Mouse (Mus musculus) right cerebral cortex, adult 2 months (tissue): ENCODE data around the gene Nupl1.

Experiments
- DNase-seq, 2 experiments: peaks; one replicate each; pipeline ENCODE4 v3.0.0; 2021 to 2022; ENCODE audit warnings: low spot score in 2 of 2

Gene Nupl1

GRCm38 (mm10) chr14:60251281-60252003, at the start of gene Nupl1, which contains the start of gene Gm49336:
Nupl1 (minus strand) TSS chr14:60251431.
Gm49336 (minus strand) TSS chr14:60251507.
- peak; percentile 98 for DNase-seq

GRCm38 (mm10) chr14:60301024-60301423, 49.8 kb upstream of the Nupl1 start:
- no peak for DNase-seq

- peak in 1 of 2 experiments; percentile 43 for DNase-seq
Measured at GRCm38 (mm10) chr14:60300224-60300991, 49.2 kb upstream of the Nupl1 start.

- DNase-seq: no peak
Measured at GRCm38 (mm10) chr14:60295531-60295930, 44.3 kb upstream of the Nupl1 start.

- DNase-seq: no peak
Measured at GRCm38 (mm10) chr14:60290363-60290762, 39.1 kb upstream of the Nupl1 start.

- no peak for DNase-seq
Measured at GRCm38 (mm10) chr14:60286194-60286863, 35.1 kb upstream of the Nupl1 start.

GRCm38 (mm10) chr14:60275301-60276276, 24.4 kb upstream of the Nupl1 start:
- no peak for DNase-seq

- no peak for DNase-seq
Measured at GRCm38 (mm10) chr14:60273346-60273745, 22.1 kb upstream of the Nupl1 start.

GRCm38 (mm10) chr14:60269333-60269732, 18.1 kb upstream of the Nupl1 start:
- DNase-seq: no peak

- DNase-seq: peak; percentile 95 to 97
Measured at GRCm38 (mm10) chr14:60264990-60265876, 14.0 kb upstream of the Nupl1 start, which contains the start of gene Mtmr6. Mtmr6 (plus strand) TSS chr14:60265228.

- DNase-seq: no peak
Measured at GRCm38 (mm10) chr14:60262316-60262715, 11.1 kb upstream of the Nupl1 start.

- DNase-seq: no peak
Measured at GRCm38 (mm10) chr14:60257851-60258250, 6.6 kb upstream of the Nupl1 start.

- DNase-seq: no peak
Measured at GRCm38 (mm10) chr14:60257101-60257500, 5.9 kb upstream of the Nupl1 start.

- no peak for DNase-seq
Measured at GRCm38 (mm10) chr14:60256356-60256755, 5.1 kb upstream of the Nupl1 start.

GRCm38 (mm10) chr14:60254774-60255173, 3.5 kb upstream of the Nupl1 start:
- DNase-seq: no peak

GRCm38 (mm10) chr14:60253466-60253865, 2.2 kb upstream of the Nupl1 start:
- no peak for DNase-seq

GRCm38 (mm10) chr14:60252004-60253000, 1.1 kb upstream of the Nupl1 start:
- DNase-seq: no peak

- DNase-seq: no peak
Measured at GRCm38 (mm10) chr14:60250879-60251278, 352 bp downstream of the Nupl1 start.

GRCm38 (mm10) chr14:60250366-60250765, 865 bp downstream of the Nupl1 start:
- DNase-seq: no peak
